Mouse (Mus musculus) monocyte, adult 5-6 weeks (primary cell): ENCODE data around the gene Spred1. TPM values are rescaled to one million over a fixed set of nuclear protein-coding genes. Genes with fewer than 3 reads are reported as not detected.
A peak's percentile ranks its signal among the peaks of the same experiment; 100 is the strongest.

Source experiments
- ATAC-seq: fragments of 153-309, 156-312 bp; replicated peaks from 2 replicates; pipeline ENCODE4 v1.8.0; 2017; ENCODE audit warnings: mild to moderate bottlenecking; ENCODE audit not compliant: low TSS enrichment, insufficient number of reproducible peaks, severe bottlenecking, poor library complexity, low FRiP score
- total RNA-seq: library from RNA; stranded (forward); fragments of 200-1000, 200-491, 200-594 nt; gene quantifications from 3 replicates; pipeline ENCODE4 v1.2.3, GENCODE M21; 2017

Gene Spred1
- 35.3 to 56.2 TPM (median 52.3 TPM) in 3 replicates for total RNA-seq

GRCm38 (mm10) chr2:117121212-117121983 is at the start of gene Spred1:
Spred1 (plus strand) TSS chr2:117121374.
- no peak for ATAC-seq

GRCm38 (mm10) chr2:117071596-117071995 is 49.6 kb upstream of the Spred1 start:
- ATAC-seq: no peak

GRCm38 (mm10) chr2:117078711-117079110 is 42.5 kb upstream of the Spred1 start:
- ATAC-seq: no peak

GRCm38 (mm10) chr2:117079621-117080020 is 41.6 kb upstream of the Spred1 start:
- ATAC-seq: no peak

GRCm38 (mm10) chr2:117086002-117086765 is 35.0 kb upstream of the Spred1 start:
- no peak for ATAC-seq

- no peak for ATAC-seq
Observed at GRCm38 (mm10) chr2:117086766-117087457, 34.3 kb upstream of the Spred1 start.

GRCm38 (mm10) chr2:117087458-117087820 is 33.7 kb upstream of the Spred1 start:
- peak; percentile 67; the same call in 1 of the 2 replicates for ATAC-seq

GRCm38 (mm10) chr2:117089482-117089881 is 31.7 kb upstream of the Spred1 start:
- peak; percentile 54 for ATAC-seq

- no peak for ATAC-seq
Observed at GRCm38 (mm10) chr2:117090061-117090460, 31.1 kb upstream of the Spred1 start.

GRCm38 (mm10) chr2:117092946-117093401 is 28.2 kb upstream of the Spred1 start:
- 0 out of 2 replicates have a peak, but pooled peaks have one; percentile 11 for ATAC-seq

- no peak for ATAC-seq
Observed at GRCm38 (mm10) chr2:117095491-117095890, 25.7 kb upstream of the Spred1 start.

GRCm38 (mm10) chr2:117097305-117097704 is 23.9 kb upstream of the Spred1 start:
- no peak for ATAC-seq

- ATAC-seq: no peak
Observed at GRCm38 (mm10) chr2:117099316-117099715, 21.9 kb upstream of the Spred1 start.

- no peak for ATAC-seq
Observed at GRCm38 (mm10) chr2:117103461-117103860, 17.7 kb upstream of the Spred1 start.

- no peak for ATAC-seq
Observed at GRCm38 (mm10) chr2:117105407-117105806, 15.8 kb upstream of the Spred1 start.

GRCm38 (mm10) chr2:117108059-117108458 is 13.1 kb upstream of the Spred1 start:
- peak; percentile 95 for ATAC-seq

- ATAC-seq: no peak
Observed at GRCm38 (mm10) chr2:117109296-117109695, 11.9 kb upstream of the Spred1 start.

- ATAC-seq: no peak
Observed at GRCm38 (mm10) chr2:117110355-117110866, 10.8 kb upstream of the Spred1 start.

- no peak for ATAC-seq
Observed at GRCm38 (mm10) chr2:117113262-117113661, 7.9 kb upstream of the Spred1 start.
